Mouse (Mus musculus): Measurements from ENCODE around the gene Fbxw8. TPM values are rescaled to one million over a fixed set of nuclear protein-coding genes. Genes with fewer than 3 reads are reported as not detected.

Fbxw8 gene
- 18.0 and 19.4 TPM in 2 replicates for polyA plus RNA-seq (2015; fragmentation: Nextera tagmentation; extraction: Ambion mirVana)

- peak within 1 kb of the TSS; percentile 90 for H3K9ac ChIP-seq (replicated peaks)
- under 1% methylated on average over 63 of the region's 67 CpGs for WGBS
- H3K36me3 ChIP-seq = peaks cover 5% of the 10 kb centered on the region; the same call in 1 of the 2 replicates
- peak within 1 kb of the TSS; percentile 76 for H3K27ac ChIP-seq (replicated peaks)
- H3K4me1 ChIP-seq = peaks cover 26% of the 10 kb centered on the region
- peak within 1 kb of the TSS; percentile 97 for H3K4me3 ChIP-seq (replicated peaks)
- H3K9me3 ChIP-seq (replicated peaks) = no peaks in the 10 kb centered on the region
- no peaks in the 10 kb centered on the region for H3K27me3 ChIP-seq (replicated peaks)
- peak within 1 kb of the TSS; percentile 80 for H3K4me2 ChIP-seq
- peak; percentile 88 for ATAC-seq (ENCODE audit: low FRiP score)
Observed at GRCm38 (mm10) chr5:118154839-118155564, at the start of gene Fbxw8. Fbxw8 (minus strand) TSS chr5:118155464.

GRCm38 (mm10) chr5:118204675-118205440, 49.6 kb upstream of the Fbxw8 start:
- Histone ChIP-seq H3K4me2 (no peak overlapping the region), H3K27ac (replicated peaks) (no peak overlapping the region), H3K4me3 (replicated peaks) (no peak overlapping the region), H3K9ac (replicated peaks) (no peak overlapping the region), H3K9me3 (replicated peaks) (no peaks in the 10 kb centered on the region), H3K4me1 (peaks cover 15% of the 10 kb centered on the region), H3K27me3 (replicated peaks) (no peaks in the 10 kb centered on the region), H3K36me3 (peaks cover 30% of the 10 kb centered on the region)
- WGBS = 37% methylated on average over 16 of the region's 16 CpGs
- ATAC-seq (ENCODE audit: low FRiP score) = no peak

- H3K9me3 ChIP-seq (replicated peaks) = no peaks in the 10 kb centered on the region
- no peak overlapping the region for H3K4me2 ChIP-seq
- H3K4me1 ChIP-seq = no peaks in the 10 kb centered on the region
- H3K4me3 ChIP-seq (replicated peaks) = no peak overlapping the region
- no peaks in the 10 kb centered on the region for H3K27me3 ChIP-seq (replicated peaks)
- H3K9ac ChIP-seq (replicated peaks) = no peak overlapping the region
- no peak overlapping the region for H3K27ac ChIP-seq (replicated peaks)
- H3K36me3 ChIP-seq = peaks cover 26% of the 10 kb centered on the region
- WGBS = 57% methylated on average over 5 of the region's 5 CpGs
- ATAC-seq (ENCODE audit: low FRiP score) = no peak
Observed at GRCm38 (mm10) chr5:118199670-118200069, 44.4 kb upstream of the Fbxw8 start.

- no peak overlapping the region for H3K27ac ChIP-seq (replicated peaks)
Observed at GRCm38 (mm10) chr5:118197421-118197820, 42.2 kb upstream of the Fbxw8 start.

GRCm38 (mm10) chr5:118192221-118192620, 37.0 kb upstream of the Fbxw8 start:
- Histone ChIP-seq H3K4me2 (no peak overlapping the region), H3K9ac (replicated peaks) (no peak overlapping the region), H3K36me3 (no peaks in the 10 kb centered on the region), H3K4me3 (replicated peaks) (no peak overlapping the region), H3K27me3 (replicated peaks) (0 out of 2 replicates have a peak, but pooled peaks cover 3% of the 10 kb centered on the region), H3K9me3 (replicated peaks) (no peaks in the 10 kb centered on the region), H3K27ac (replicated peaks) (no peak overlapping the region), H3K4me1 (peaks cover 13% of the 10 kb centered on the region)
- WGBS = 7% methylated on average over 18 of the region's 18 CpGs
- no peak for ATAC-seq (ENCODE audit: low FRiP score)

More at GRCm38 (mm10) chr5:118197421-118197820, 42.2 kb upstream of the Fbxw8 start:
- WGBS = 72% methylated on average over 13 of the region's 13 CpGs
- Histone ChIP-seq H3K27me3 (replicated peaks) (0 out of 2 replicates have a peak, but pooled peaks cover 3% of the 10 kb centered on the region), H3K4me2 (no peak overlapping the region), H3K9me3 (replicated peaks) (no peaks in the 10 kb centered on the region), H3K4me3 (replicated peaks) (no peak overlapping the region), H3K4me1 (peaks cover 7% of the 10 kb centered on the region; the same call in 1 of the 2 replicates), H3K9ac (replicated peaks) (no peak overlapping the region), H3K36me3 (peaks cover 24% of the 10 kb centered on the region)
- no peak for ATAC-seq (ENCODE audit: low FRiP score)

GRCm38 (mm10) chr5:118190491-118190890, 35.2 kb upstream of the Fbxw8 start:
- 91% methylated on average over 9 of the region's 9 CpGs for WGBS
- ATAC-seq (ENCODE audit: low FRiP score) = no peak
- H3K9me3 ChIP-seq (replicated peaks) = no peaks in the 10 kb centered on the region
- no peaks in the 10 kb centered on the region for H3K36me3 ChIP-seq
- no peak overlapping the region for H3K4me2 ChIP-seq
- no peak overlapping the region for H3K27ac ChIP-seq (replicated peaks)
- H3K4me3 ChIP-seq (replicated peaks) = no peak overlapping the region
- 0 out of 2 replicates have a peak, but pooled peaks cover 3% of the 10 kb centered on the region for H3K27me3 ChIP-seq (replicated peaks)
- peaks cover 19% of the 10 kb centered on the region for H3K4me1 ChIP-seq
- H3K9ac ChIP-seq (replicated peaks) = no peak overlapping the region

- no peaks in the 10 kb centered on the region for H3K9me3 ChIP-seq (replicated peaks)
- no peak overlapping the region for H3K4me2 ChIP-seq
- no peaks in the 10 kb centered on the region for H3K27me3 ChIP-seq (replicated peaks)
- no peak for ATAC-seq (ENCODE audit: low FRiP score)
- H3K9ac ChIP-seq (replicated peaks) = no peak overlapping the region
- H3K4me1 ChIP-seq = peaks cover 19% of the 10 kb centered on the region
- no peaks in the 10 kb centered on the region for H3K36me3 ChIP-seq
- no peak overlapping the region for H3K27ac ChIP-seq (replicated peaks)
- 50% methylated on average over 6 of the region's 6 CpGs for WGBS
- no peak overlapping the region for H3K4me3 ChIP-seq (replicated peaks)
Observed at GRCm38 (mm10) chr5:118188356-118188755, 33.1 kb upstream of the Fbxw8 start.

- H3K36me3 ChIP-seq = no peaks in the 10 kb centered on the region
- no peak overlapping the region for H3K27ac ChIP-seq (replicated peaks)
- no peak overlapping the region for H3K4me3 ChIP-seq (replicated peaks)
- no peaks in the 10 kb centered on the region for H3K27me3 ChIP-seq (replicated peaks)
- H3K9ac ChIP-seq (replicated peaks) = no peak overlapping the region
- H3K4me1 ChIP-seq = peaks cover 9% of the 10 kb centered on the region
- no peak overlapping the region for H3K4me2 ChIP-seq
- 56% methylated on average over 9 of the region's 9 CpGs for WGBS
- ATAC-seq (ENCODE audit: low FRiP score) = no peak
- H3K9me3 ChIP-seq (replicated peaks) = no peaks in the 10 kb centered on the region
Observed at GRCm38 (mm10) chr5:118186903-118187633, 31.8 kb upstream of the Fbxw8 start.

GRCm38 (mm10) chr5:118177640-118178039, 22.4 kb upstream of the Fbxw8 start:
- 82% methylated on average over 7 of the region's 7 CpGs for WGBS
- no peak overlapping the region for H3K4me3 ChIP-seq (replicated peaks)
- H3K27me3 ChIP-seq (replicated peaks) = peaks cover 27% of the 10 kb centered on the region
- no peak for ATAC-seq (ENCODE audit: low FRiP score)
- H3K9ac ChIP-seq (replicated peaks) = no peak overlapping the region
- peaks cover 10% of the 10 kb centered on the region for H3K4me1 ChIP-seq
- H3K36me3 ChIP-seq = no peaks in the 10 kb centered on the region
- no peak overlapping the region for H3K27ac ChIP-seq (replicated peaks)
- no peaks in the 10 kb centered on the region for H3K9me3 ChIP-seq (replicated peaks)
- no peak overlapping the region for H3K4me2 ChIP-seq

GRCm38 (mm10) chr5:118175137-118175536, 19.9 kb upstream of the Fbxw8 start:
- H3K27me3 ChIP-seq (replicated peaks) = peaks cover 45% of the 10 kb centered on the region

GRCm38 (mm10) chr5:118174310-118175009, 19.2 kb upstream of the Fbxw8 start:
- H3K27me3 ChIP-seq (replicated peaks) = peaks cover 47% of the 10 kb centered on the region
- H3K4me2 ChIP-seq = peak overlapping the region; percentile 57
- no peak overlapping the region for H3K27ac ChIP-seq (replicated peaks)
- peaks cover 30% of the 10 kb centered on the region for H3K4me1 ChIP-seq
- no peak overlapping the region; the same call in 1 of the 2 replicates for H3K9ac ChIP-seq (replicated peaks)
- H3K9me3 ChIP-seq (replicated peaks) = no peaks in the 10 kb centered on the region
- H3K36me3 ChIP-seq = no peaks in the 10 kb centered on the region
- no peak for ATAC-seq (ENCODE audit: low FRiP score)
- peak overlapping the region; percentile 29 for H3K4me3 ChIP-seq (replicated peaks)
- WGBS = under 1% methylated on average over 19 of the region's 22 CpGs

More at GRCm38 (mm10) chr5:118175137-118175536, 19.9 kb upstream of the Fbxw8 start:
- no peak for ATAC-seq (ENCODE audit: low FRiP score)
- H3K4me1 ChIP-seq = peaks cover 29% of the 10 kb centered on the region
- H3K9ac ChIP-seq (replicated peaks) = no peak overlapping the region
- peak overlapping the region; percentile 57; the same call in 1 of the 2 replicates for H3K4me2 ChIP-seq
- H3K9me3 ChIP-seq (replicated peaks) = no peaks in the 10 kb centered on the region
- 38% methylated on average over 2 of the region's 2 CpGs for WGBS
- peak overlapping the region; percentile 29; the same call in 1 of the 2 replicates for H3K4me3 ChIP-seq (replicated peaks)
- H3K27ac ChIP-seq (replicated peaks) = no peak overlapping the region
- H3K36me3 ChIP-seq = no peaks in the 10 kb centered on the region

All from neural tube, embryonic 15.5 days (tissue).